Mouse (Mus musculus): ENCODE measurements at regions not wholly inside any gene's neighbourhood (a gene's known extent, or its start where the extent isn't known, plus 50 kb on each side); places are given as distances from the start of the nearest gene placed in this dataset.
"Not testable (repeated sequence)": the region's sequence is repeated elsewhere in the genome, so short reads cannot be mapped to it uniquely, and the experiment has no call there.

- no peaks in the 10 kb centered on the region for H3K9me3 ChIP-seq
- no peak overlapping the region for H3K27ac ChIP-seq
- ATAC-seq (ENCODE audit: low FRiP score), result peak; percentile 43; the same call in 1 of the 2 replicates
- H3K27me3 ChIP-seq, result no peaks in the 10 kb centered on the region
- H3K4me3 ChIP-seq, result no peak overlapping the region
- no peaks in the 10 kb centered on the region for H3K36me3 ChIP-seq
- no peak overlapping the region for H3K4me2 ChIP-seq
- no peak overlapping the region for H3K9ac ChIP-seq
- 54% methylated on average over 4 of the region's 4 CpGs for WGBS
- no peaks in the 10 kb centered on the region for H3K4me1 ChIP-seq (replicated peaks)
Observed at GRCm38 (mm10) chr6:95058017-95058416, 59.0 kb upstream of the Kbtbd8 start.

DNA sequence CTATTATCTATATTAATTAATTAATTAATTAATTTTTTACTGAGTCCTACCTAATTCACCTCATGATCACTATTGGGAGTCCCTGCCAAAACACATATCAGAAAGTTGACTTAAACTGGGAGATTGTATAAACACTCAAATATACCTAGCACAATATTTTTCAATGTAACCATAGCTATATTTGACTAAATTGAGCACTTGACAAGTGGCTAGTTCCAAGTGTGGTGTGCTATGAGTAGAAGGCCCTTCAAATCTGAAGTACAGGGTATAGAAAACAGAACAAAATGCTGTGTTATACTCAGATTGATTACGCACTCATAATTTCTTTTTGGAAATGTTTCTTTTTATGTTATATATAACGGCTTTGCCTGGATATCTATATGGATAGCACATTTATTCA is 60.8 kb upstream of the Kbtbd8 start:
- Histone ChIP-seq H3K9me3 (no peaks in the 10 kb centered on the region), H3K27ac (no peak overlapping the region), H3K4me2 (no peak overlapping the region), H3K9ac (no peak overlapping the region), H3K4me3 (no peak overlapping the region), H3K4me1 (replicated peaks) (no peaks in the 10 kb centered on the region), H3K36me3 (no peaks in the 10 kb centered on the region), H3K27me3 (no peaks in the 10 kb centered on the region)
- ATAC-seq (ENCODE audit: low FRiP score), result no peak
- 100% methylated on average over 2 of the region's 2 CpGs for WGBS

- Histone ChIP-seq H3K4me2 (no peak overlapping the region), H3K27me3 (no peaks in the 10 kb centered on the region), H3K4me3 (no peak overlapping the region), H3K27ac (no peak overlapping the region), H3K4me1 (replicated peaks) (no peaks in the 10 kb centered on the region), H3K9me3 (no peaks in the 10 kb centered on the region), H3K36me3 (no peaks in the 10 kb centered on the region), H3K9ac (no peak overlapping the region)
- 74% methylated on average over 9 of the region's 9 CpGs for WGBS
- no peak for ATAC-seq (ENCODE audit: low FRiP score)
Observed at GRCm38 (mm10) chr6:95053717-95054382, 63.2 kb upstream of the Kbtbd8 start.

GRCm38 (mm10) chr6:95041351-95041750 is 75.7 kb upstream of the Kbtbd8 start:
- H3K4me2 ChIP-seq; H3K9me3 ChIP-seq; ATAC-seq (ENCODE audit: low FRiP score); H3K4me3 ChIP-seq; H3K27me3 ChIP-seq; H3K27ac ChIP-seq; H3K4me1 ChIP-seq (replicated peaks); H3K36me3 ChIP-seq; H3K9ac ChIP-seq: not testable (repeated sequence)
- 17% methylated on average over 8 of the region's 10 CpGs for WGBS

DNA sequence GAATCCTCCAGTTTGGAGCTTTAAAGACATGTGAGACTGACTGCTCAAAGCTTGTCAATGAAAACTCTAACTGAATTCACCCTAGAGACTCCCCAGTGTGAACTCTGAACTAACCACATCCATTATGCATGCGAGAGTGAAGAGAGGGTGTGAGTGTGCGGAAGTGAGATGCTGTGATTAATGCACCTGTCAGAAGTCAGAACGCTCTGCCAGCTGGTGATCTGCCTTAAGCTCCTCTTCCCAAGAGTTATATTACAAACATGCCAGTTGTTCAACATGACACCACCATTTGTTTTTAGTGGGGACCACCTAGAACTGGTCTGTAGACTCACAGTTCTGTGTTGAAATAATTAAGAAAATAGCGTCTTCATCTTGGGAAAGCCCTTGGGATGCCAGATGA is 92.8 kb upstream of the Kbtbd8 start:
- H3K4me1 ChIP-seq (replicated peaks), result peaks cover 17% of the 10 kb centered on the region
- no peak overlapping the region for H3K4me2 ChIP-seq
- H3K27me3 ChIP-seq, result no peaks in the 10 kb centered on the region
- H3K27ac ChIP-seq, result 0 out of 2 replicates have a peak overlapping the region, but pooled peaks have one; percentile 5
- no peak overlapping the region for H3K9ac ChIP-seq
- no peaks in the 10 kb centered on the region for H3K9me3 ChIP-seq
- ATAC-seq (ENCODE audit: low FRiP score), result peak; percentile 76; the same call in 1 of the 2 replicates
- 16% methylated on average over 4 of the region's 4 CpGs for WGBS
- no peaks in the 10 kb centered on the region for H3K36me3 ChIP-seq
- no peak overlapping the region for H3K4me3 ChIP-seq

- no peak for ATAC-seq (ENCODE audit: low FRiP score)
- Histone ChIP-seq H3K27me3 (no peaks in the 10 kb centered on the region), H3K4me1 (replicated peaks) (peaks cover 25% of the 10 kb centered on the region), H3K4me3 (no peak overlapping the region), H3K27ac (no peak overlapping the region), H3K4me2 (no peak overlapping the region), H3K9me3 (no peaks in the 10 kb centered on the region), H3K9ac (no peak overlapping the region), H3K36me3 (no peaks in the 10 kb centered on the region)
- WGBS, result 19% methylated on average over 7 of the region's 7 CpGs
Observed at GRCm38 (mm10) chr6:95021724-95022123, 95.3 kb upstream of the Kbtbd8 start.

DNA sequence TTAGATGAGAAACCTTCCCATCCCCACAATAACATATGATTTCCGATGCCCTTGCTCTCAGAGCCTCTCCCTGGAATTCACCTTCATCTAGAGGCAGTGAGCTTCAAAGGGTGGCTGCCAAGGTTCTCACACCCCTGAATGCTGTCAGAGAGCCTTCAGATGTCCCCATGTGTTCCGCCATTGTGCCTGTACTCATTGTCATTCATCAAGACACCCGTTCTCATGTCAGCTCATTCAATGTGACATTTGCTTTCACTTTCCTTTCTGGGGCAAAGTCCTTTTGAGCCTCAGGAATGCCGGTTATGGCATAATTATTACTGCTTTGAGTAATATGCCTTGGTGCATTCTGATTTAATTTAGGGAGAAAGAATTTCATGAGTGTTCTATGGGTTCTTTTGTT is 99.1 kb upstream of the Kbtbd8 start:
- Histone ChIP-seq H3K36me3 (no peaks in the 10 kb centered on the region), H3K27me3 (no peaks in the 10 kb centered on the region), H3K9ac (no peak overlapping the region), H3K4me3 (no peak overlapping the region), H3K4me1 (replicated peaks) (peaks cover 14% of the 10 kb centered on the region), H3K27ac (no peak overlapping the region), H3K4me2 (no peak overlapping the region), H3K9me3 (no peaks in the 10 kb centered on the region)
- 23% methylated on average over 4 of the region's 4 CpGs for WGBS
- ATAC-seq (ENCODE audit: low FRiP score), result no peak

GRCm38 (mm10) chr6:95017484-95017883 is 99.6 kb upstream of the Kbtbd8 start:
- ATAC-seq (ENCODE audit: low FRiP score), result no peak
- H3K36me3 ChIP-seq, result no peaks in the 10 kb centered on the region
- no peak overlapping the region for H3K27ac ChIP-seq
- no peak overlapping the region for H3K4me3 ChIP-seq
- no peaks in the 10 kb centered on the region for H3K27me3 ChIP-seq
- H3K9me3 ChIP-seq, result no peaks in the 10 kb centered on the region
- WGBS, result 46% methylated on average over 3 of the region's 3 CpGs
- H3K4me2 ChIP-seq, result no peak overlapping the region
- H3K9ac ChIP-seq, result no peak overlapping the region
- peaks cover 14% of the 10 kb centered on the region for H3K4me1 ChIP-seq (replicated peaks)

DNA sequence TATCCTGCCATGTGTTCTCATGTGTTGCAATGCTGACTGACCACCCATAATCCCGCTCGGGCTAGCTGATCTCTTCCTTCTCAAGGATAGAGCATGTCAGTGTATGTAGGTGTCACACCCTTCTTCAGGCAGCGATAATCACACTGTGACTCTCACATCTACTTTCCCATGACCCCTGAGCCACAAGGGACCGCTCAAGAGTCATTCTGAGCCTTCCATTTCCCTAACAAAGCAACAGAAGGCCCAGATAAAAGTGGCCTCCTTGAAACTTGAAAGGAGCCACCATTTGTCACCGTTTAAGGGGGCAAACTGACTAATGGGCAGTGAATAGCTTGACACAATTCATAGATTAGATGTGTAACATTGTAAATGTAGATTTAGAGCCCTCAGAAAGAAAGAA is 103.9 kb upstream of the Kbtbd8 start:
- peaks cover 8% of the 10 kb centered on the region for H3K4me1 ChIP-seq (replicated peaks)
- no peaks in the 10 kb centered on the region for H3K9me3 ChIP-seq
- no peak overlapping the region for H3K4me2 ChIP-seq
- H3K4me3 ChIP-seq, result no peak overlapping the region
- H3K27ac ChIP-seq, result no peak overlapping the region
- WGBS, result 35% methylated on average over 5 of the region's 5 CpGs
- no peaks in the 10 kb centered on the region for H3K36me3 ChIP-seq
- H3K9ac ChIP-seq, result no peak overlapping the region
- ATAC-seq (ENCODE audit: low FRiP score), result no peak
- H3K27me3 ChIP-seq, result no peaks in the 10 kb centered on the region

DNA sequence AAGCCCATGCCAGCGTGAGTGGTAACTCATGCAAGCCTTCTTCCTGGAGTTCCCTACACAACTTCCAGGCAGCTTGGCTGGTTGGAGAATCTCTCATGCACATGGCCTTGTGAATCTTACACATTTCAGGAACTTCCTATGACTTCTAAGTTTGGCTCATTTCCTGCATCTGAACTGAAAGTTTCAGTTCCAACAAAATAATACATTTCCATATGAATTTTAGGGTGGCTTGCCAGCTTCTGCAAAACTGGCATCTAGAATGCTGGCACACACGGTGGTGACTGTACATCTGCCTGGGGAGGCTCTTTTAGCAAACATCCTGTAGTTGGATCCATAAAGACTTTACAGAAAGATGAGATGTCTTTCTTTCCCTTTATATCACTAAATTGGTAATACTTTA is 110.6 kb upstream of the Kbtbd8 start:
- Histone ChIP-seq H3K36me3 (no peaks in the 10 kb centered on the region), H3K9me3 (no peaks in the 10 kb centered on the region), H3K27me3 (no peaks in the 10 kb centered on the region), H3K27ac (no peak overlapping the region), H3K4me2 (no peak overlapping the region), H3K4me1 (replicated peaks) (no peaks in the 10 kb centered on the region), H3K9ac (no peak overlapping the region), H3K4me3 (no peak overlapping the region)
- no peak for ATAC-seq (ENCODE audit: low FRiP score)
- WGBS, result 89% methylated on average over 2 of the region's 2 CpGs

GRCm38 (mm10) chr6:95003716-95004115 is 113.3 kb upstream of the Kbtbd8 start:
- no peaks in the 10 kb centered on the region for H3K27me3 ChIP-seq
- H3K9me3 ChIP-seq, result no peaks in the 10 kb centered on the region
- no peak overlapping the region for H3K4me2 ChIP-seq
- no peak overlapping the region for H3K4me3 ChIP-seq
- no peak overlapping the region for H3K27ac ChIP-seq
- no peak overlapping the region for H3K9ac ChIP-seq
- no peak for ATAC-seq (ENCODE audit: low FRiP score)
- 41% methylated on average over 3 of the region's 3 CpGs for WGBS
- H3K4me1 ChIP-seq (replicated peaks), result no peaks in the 10 kb centered on the region
- no peaks in the 10 kb centered on the region for H3K36me3 ChIP-seq

- Histone ChIP-seq H3K36me3 (no peaks in the 10 kb centered on the region), H3K9ac (no peak overlapping the region), H3K4me1 (replicated peaks) (no peaks in the 10 kb centered on the region), H3K27me3 (no peaks in the 10 kb centered on the region), H3K9me3 (no peaks in the 10 kb centered on the region), H3K27ac (no peak overlapping the region), H3K4me3 (no peak overlapping the region), H3K4me2 (no peak overlapping the region)
- 76% methylated on average over 4 of the region's 4 CpGs for WGBS
- ATAC-seq (ENCODE audit: low FRiP score), result no peak
Observed at GRCm38 (mm10) chr6:94999562-94999961, 117.5 kb upstream of the Kbtbd8 start.

DNA sequence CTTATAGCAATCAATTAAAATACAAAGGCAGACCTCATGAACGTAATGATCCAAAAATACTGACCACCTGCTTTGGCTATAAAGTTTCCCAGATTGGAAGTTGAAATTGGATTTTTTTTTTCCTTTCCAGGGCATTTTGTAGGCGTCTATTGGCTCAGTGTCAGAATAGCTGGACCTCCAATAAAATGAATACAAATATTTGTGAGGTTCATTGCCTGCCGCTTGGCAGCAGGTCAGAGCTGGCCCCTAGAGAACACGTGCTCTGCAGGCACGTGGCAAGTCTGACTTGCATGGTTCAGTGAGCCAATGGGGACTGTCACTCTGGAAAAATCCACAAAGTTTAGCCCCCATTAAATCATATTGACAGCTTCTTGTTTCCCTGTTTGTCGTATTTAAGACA is 118.0 kb upstream of the Kbtbd8 start:
- 55% methylated on average over 6 of the region's 6 CpGs for WGBS
- Histone ChIP-seq H3K36me3 (no peaks in the 10 kb centered on the region), H3K27me3 (no peaks in the 10 kb centered on the region), H3K4me2 (no peak overlapping the region), H3K4me1 (replicated peaks) (no peaks in the 10 kb centered on the region), H3K4me3 (no peak overlapping the region), H3K9me3 (no peaks in the 10 kb centered on the region), H3K9ac (no peak overlapping the region), H3K27ac (no peak overlapping the region)
- no peak for ATAC-seq (ENCODE audit: low FRiP score)

All from hindbrain, embryonic 13.5 days (tissue).